Mouse (Mus musculus) ES-E14 (cell line): ENCODE data around the gene Myo15. TPM values are rescaled to one million over a fixed set of nuclear protein-coding genes. Genes with fewer than 3 reads are reported as not detected.
"Not testable (repeated sequence)": the region's sequence is repeated elsewhere in the genome, so short reads cannot be mapped to it uniquely, and the experiment has no call there.

ENCODE experiments used
- DNase-seq: peaks from one replicate; pipeline ENCODE4 v3.0.0-alpha.2; 2013; ENCODE audit warnings: low read depth, low spot score
- H3K27ac ChIP-seq: 2 replicates; pipeline ENCODE4 v1.5.1; 2012; ENCODE audit warnings: low read depth, mild to moderate bottlenecking, low read length, moderate library complexity, mixed read lengths; ENCODE audit not compliant: poor library complexity, insufficient read depth, severe bottlenecking
- H3K36me3 ChIP-seq: 2 replicates; pipeline ENCODE4 v1.6.1; 2012; ENCODE audit warnings: mild to moderate bottlenecking, low read length, moderate library complexity, mixed read lengths; ENCODE audit not compliant: control insufficient read depth, poor library complexity, insufficient read depth, severe bottlenecking
- H3K4me1 ChIP-seq, 2 experiments: fragments of 150-350 bp in 1 of 2; sonication (generic) in 1 of 2; 2 replicates each; pipeline ENCODE4 v1.6.1; 2012; ENCODE audit warnings: low read length in 2 of 2, mild to moderate bottlenecking in 1 of 2, mixed read lengths in 1 of 2; ENCODE audit not compliant: control insufficient read depth in 2 of 2, insufficient read depth in 2 of 2, poor library complexity in 1 of 2
- H3K4me3 ChIP-seq, 2 experiments: fragments of 150-350 bp in 1 of 2; sonication (generic) in 1 of 2; 2 replicates each; pipeline ENCODE4 v1.5.1; 2012; ENCODE audit warnings: low read length in 2 of 2, low read depth in 1 of 2, mild to moderate bottlenecking in 1 of 2, mixed read lengths in 1 of 2; ENCODE audit not compliant: insufficient read depth in 1 of 2, poor library complexity in 1 of 2, severe bottlenecking in 1 of 2
- H3K9ac ChIP-seq: 2 replicates; pipeline ENCODE4 v1.6.1; 2012; ENCODE audit warnings: low read depth, mild to moderate bottlenecking, low read length, mixed read lengths; ENCODE audit not compliant: poor library complexity, insufficient read depth, severe bottlenecking
- H3K9me3 ChIP-seq: fragments of 150-350 bp; sonication (generic); 2 replicates; pipeline ENCODE4 v1.6.1; 2012; ENCODE audit warnings: low read depth, mild to moderate bottlenecking, low read length; ENCODE audit not compliant: control insufficient read depth, insufficient read depth
- CHD2 ChIP-seq: IDR thresholded peaks from 2 replicates; pipeline ENCODE4 v1.6.1; 2014; ENCODE audit warnings: mild to moderate bottlenecking, low read depth, low read length, inconsistent platforms
- MAFK ChIP-seq: IDR thresholded peaks from 2 replicates; pipeline ENCODE4 v1.6.1; 2014; ENCODE audit warnings: mild to moderate bottlenecking, low read depth, low read length, inconsistent platforms; ENCODE audit not compliant: insufficient read depth
- ZC3H11A ChIP-seq: IDR thresholded peaks from 2 replicates; pipeline ENCODE4 v1.6.1; 2012; ENCODE audit warnings: low read depth, mild to moderate bottlenecking, inconsistent platforms, low read length, borderline replicate concordance
- ZNF384 ChIP-seq: IDR thresholded peaks from 2 replicates; pipeline ENCODE4 v1.6.1; 2012; ENCODE audit warnings: low read depth, low read length, inconsistent platforms
- in situ Hi-C, 2 experiments: fragments of 600-800 bp; cut with MboI; formaldehyde crosslinking; loops; one replicate each; pipeline ENCODE4 v1.15.1; 2025; ENCODE audit warnings: low sequenced_read_pairs in 2 of 2, inconsistent platforms in 1 of 2; ENCODE audit not compliant: unreplicated experiment in 2 of 2
- total RNA-seq: library from RNA; depleted of rRNA; stranded (reverse); fragments of 300-350 nt; gene quantifications from 2 replicates; pipeline ENCODE4 v1.2.3, GENCODE M21; 2012

Myo15 gene
- total RNA-seq, 1 experiment, result 0.31 TPM

GRCm38 (mm10) chr11:60433501-60433900, 35.6 kb upstream of the Myo15 start:
- H3K4me1 ChIP-seq, result peaks cover 1 to 8% of the 10 kb centered on the region in 2 experiments; a peak in 3 of 4 replicates
- no peak overlapping the region for H3K4me3 ChIP-seq
- H3K9ac ChIP-seq, result no peak overlapping the region
- no peaks in the 10 kb centered on the region for H3K9me3 ChIP-seq
- TF ChIP-seq ZC3H11A (no peak), CHD2 (no peak), MAFK (peak; percentile 67)
- H3K36me3 ChIP-seq, result peaks cover 11% of the 10 kb centered on the region; the same call in 1 of the 2 replicates
- H3K27ac ChIP-seq, result no peak overlapping the region
- in situ Hi-C loops, result no loop called here
- no peak for DNase-seq

GRCm38 (mm10) chr11:60435133-60435532, 34.0 kb upstream of the Myo15 start:
- Histone ChIP-seq H3K4me1 (peaks cover 9 to 10% of the 10 kb centered on the region in 2 experiments), H3K9me3 (no peaks in the 10 kb centered on the region), H3K27ac (no peak overlapping the region), H3K4me3 (no peak overlapping the region), H3K9ac (no peak overlapping the region), H3K36me3 (peaks cover 11% of the 10 kb centered on the region; the same call in 1 of the 2 replicates)
- no peak for TF ChIP-seq CHD2
- no peak for DNase-seq
- in situ Hi-C loops, result no loop called here

- no peak for DNase-seq
- no peak for TF ChIP-seq ZNF384
- no peak for TF ChIP-seq MAFK
- TF ChIP-seq ZC3H11A, result no peak
- Histone ChIP-seq H3K9me3 (no peaks in the 10 kb centered on the region), H3K4me3 (no peak overlapping the region), H3K4me1 (peaks cover 12 to 17% of the 10 kb centered on the region in 2 experiments), H3K9ac (no peak overlapping the region), H3K36me3 (peaks cover 8% of the 10 kb centered on the region; the same call in 1 of the 2 replicates), H3K27ac (no peak overlapping the region)
- in situ Hi-C loops, result no loop called here
These were observed 32.5 kb upstream of the Myo15 start for GRCm38 (mm10) chr11:60436618-60437017.

GRCm38 (mm10) chr11:60439621-60440020, 29.5 kb upstream of the Myo15 start:
- Histone ChIP-seq H3K36me3 (peaks cover 21% of the 10 kb centered on the region), H3K27ac (peak overlapping the region; percentile 67; the same call in 1 of the 2 replicates), H3K4me1 (peaks cover 21 to 27% of the 10 kb centered on the region in 2 experiments)
- in situ Hi-C loops, H3K9ac ChIP-seq, DNase-seq, H3K4me3 ChIP-seq, H3K9me3 ChIP-seq: not testable (repeated sequence)

- H3K9me3 ChIP-seq, result no peaks in the 10 kb centered on the region
- H3K9ac ChIP-seq, result no peak overlapping the region
- H3K36me3 ChIP-seq, result peaks cover 21% of the 10 kb centered on the region
- H3K4me3 ChIP-seq, result peak overlapping the region in 1 of 2 experiments; percentile 8; a peak in 2 of 4 replicates
- H3K27ac ChIP-seq, result peak overlapping the region; percentile 85; the same call in 1 of the 2 replicates
- no peak for TF ChIP-seq MAFK
- in situ Hi-C loops, result no loop called here
- DNase-seq, result no peak
- peaks cover 23 to 28% of the 10 kb centered on the region in 2 experiments for H3K4me1 ChIP-seq
These were observed 29.0 kb upstream of the Myo15 start for GRCm38 (mm10) chr11:60440176-60440575.
